In the genomic region with DNA sequence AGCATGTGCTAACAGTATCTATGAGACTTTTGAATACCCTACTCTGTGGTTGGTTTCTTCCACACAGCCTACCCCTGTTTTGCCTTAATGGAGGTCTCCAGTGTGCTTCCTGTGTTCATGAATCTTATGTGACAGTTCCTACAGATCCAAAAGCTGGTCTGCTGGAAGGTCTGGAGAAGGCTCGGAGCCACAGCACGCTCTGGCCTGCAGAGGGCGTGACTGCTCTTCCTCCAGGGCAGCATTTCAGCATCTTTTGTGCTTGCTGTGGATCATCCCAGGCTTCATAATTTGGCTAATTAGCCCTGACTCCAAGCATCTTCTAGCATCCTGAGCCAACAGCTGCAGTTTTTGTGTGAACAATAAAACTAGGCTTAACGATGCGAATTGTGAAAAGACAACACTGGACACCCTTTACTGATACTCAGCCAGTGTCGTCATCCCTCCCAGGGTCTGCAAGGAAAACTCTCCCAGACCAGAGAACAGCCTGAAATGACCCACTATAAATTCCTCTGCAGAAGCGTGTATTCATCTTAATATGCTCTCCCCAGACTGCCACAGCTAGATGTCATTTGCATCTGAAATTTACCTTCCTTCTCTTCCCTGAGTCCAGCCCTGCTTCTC, we compare ENCODE assay signal across 7 mouse cellular contexts. TPM values are rescaled to one million over a fixed set of nuclear protein-coding genes. Genes with fewer than 3 reads are reported as not detected.
DNase-seq lines count a peak whose midpoint lies in the region; ATAC-seq and TF ChIP-seq lines count a peak whose summit lies in the region.

No protein-coding gene starts in this region.

- DNase-seq in brain, embryonic 14.5 days (ENCODE audit: low read depth) = peak; percentile 81
- peak; percentile 35 to 45 for DNase-seq in cerebellum, postnatal 14 days
- no peak for DNase-seq in ovary, postnatal 10 days (ENCODE audit: low spot score)
- no peak for DNase-seq in liver, embryonic 11.5 days (ENCODE audit: low spot score)

- no peak for ATAC-seq in hindbrain, embryonic 15.5 days (ENCODE audit: low FRiP score, low read depth)
- no peak for ATAC-seq in midbrain, embryonic 15.5 days (replicated peaks)
- no peak for ATAC-seq in liver, embryonic 11.5 days (replicated peaks; ENCODE audit: low FRiP score)
- ATAC-seq in megakaryocyte, adult 5-6 weeks (ENCODE audit: poor library complexity, severe bottlenecking) = no peak

- TF ChIP-seq CTCF in brain, embryonic 14.5 days (IDR thresholded peaks at IDR 0.05; ENCODE audit: borderline replicate concordance, extremely low read depth, insufficient read depth, insufficient read length) = peak; percentile 63

- no peak for TF ChIP-seq POLR2A in brain, embryonic 14.5 days (IDR thresholded peaks at IDR 0.05; ENCODE audit: borderline replicate concordance, extremely low read depth, insufficient read depth, insufficient read length, poor library complexity, severe bottlenecking)

- H3K27me3 ChIP-seq in hindbrain, embryonic 15.5 days = no peaks in the 10 kb centered on the region
- no peaks in the 10 kb centered on the region for H3K27me3 ChIP-seq in midbrain, embryonic 15.5 days (replicated peaks)
- H3K27me3 ChIP-seq in liver, embryonic 11.5 days (replicated peaks; ENCODE audit: control insufficient read depth, insufficient read depth, low read length) = no peaks in the 10 kb centered on the region

- no peak overlapping the region for H3K9ac ChIP-seq in hindbrain, embryonic 15.5 days
- no peak overlapping the region for H3K9ac ChIP-seq in midbrain, embryonic 15.5 days
- H3K9ac ChIP-seq in liver, embryonic 11.5 days (ENCODE audit: low read depth, low read length) = no peak overlapping the region

- no peak overlapping the region for H3K4me2 ChIP-seq in hindbrain, embryonic 15.5 days
- no peak overlapping the region for H3K4me2 ChIP-seq in midbrain, embryonic 15.5 days
- no peak overlapping the region for H3K4me2 ChIP-seq in liver, embryonic 11.5 days

- WGBS in hindbrain, embryonic 15.5 days = 37% methylated on average over 7 of the region's 7 CpGs
- WGBS in midbrain, embryonic 15.5 days = 44% methylated on average over 7 of the region's 7 CpGs
- WGBS in liver, embryonic 11.5 days = 68% methylated on average over 7 of the region's 7 CpGs

- peaks cover 13% of the 10 kb centered on the region for H3K4me1 ChIP-seq in hindbrain, embryonic 15.5 days (replicated peaks)
- peaks cover 9% of the 10 kb centered on the region; the same call in 1 of the 2 replicates for H3K4me1 ChIP-seq in midbrain, embryonic 15.5 days
- H3K4me1 ChIP-seq in liver, embryonic 11.5 days (replicated peaks; ENCODE audit: control insufficient read depth, insufficient read depth, low read length) = no peaks in the 10 kb centered on the region

- peak overlapping the region; percentile 58 for H3K27ac ChIP-seq in hindbrain, embryonic 15.5 days (replicated peaks)
- peak overlapping the region; percentile 38 for H3K27ac ChIP-seq in midbrain, embryonic 15.5 days
- H3K27ac ChIP-seq in liver, embryonic 11.5 days (ENCODE audit: low read depth, low read length) = no peak overlapping the region

- H3K9me3 ChIP-seq in hindbrain, embryonic 15.5 days = no peaks in the 10 kb centered on the region
- H3K9me3 ChIP-seq in midbrain, embryonic 15.5 days = no peaks in the 10 kb centered on the region
- no peaks in the 10 kb centered on the region for H3K9me3 ChIP-seq in liver, embryonic 11.5 days (ENCODE audit: control insufficient read depth, low read length)

- no peak overlapping the region for H3K4me3 ChIP-seq in hindbrain, embryonic 15.5 days
- H3K4me3 ChIP-seq in midbrain, embryonic 15.5 days = no peak overlapping the region
- no peak overlapping the region for H3K4me3 ChIP-seq in liver, embryonic 11.5 days (ENCODE audit: low read depth, low read length)

- H3K36me3 ChIP-seq in hindbrain, embryonic 15.5 days = no peaks in the 10 kb centered on the region
- H3K36me3 ChIP-seq in midbrain, embryonic 15.5 days (replicated peaks) = no peaks in the 10 kb centered on the region
- H3K36me3 ChIP-seq in liver, embryonic 11.5 days (ENCODE audit: control insufficient read depth, insufficient read depth, low read length) = no peaks in the 10 kb centered on the region

RNA-seq across cellular contexts. Expression of gene Gm17728, which starts 6.6 kb away (rescaled TPM):
- not detected in 2 replicates for polyA plus RNA-seq in brain, embryonic 14.5 days (2012; rRNA removed)
- 0.49 TPM in 1 of 2 replicates, not detected in the other for polyA plus RNA-seq in hindbrain, embryonic 15.5 days (2015; fragmentation: Nextera tagmentation; extraction: Ambion mirVana)
- polyA plus RNA-seq in midbrain, embryonic 15.5 days (2015; fragmentation: Nextera tagmentation; extraction: Ambion mirVana) = not detected in 2 replicates
- 0.69 TPM in 1 of 2 replicates, not detected in the other for polyA plus RNA-seq in liver, embryonic 11.5 days (2014; fragmentation: Nextera tagmentation; extraction: Ambion mirVana)
- not detected in 2 replicates for total RNA-seq in megakaryocyte, adult 5-6 weeks (2015)
- not detected in 2 replicates for total RNA-seq in megakaryocyte, adult 5-6 weeks (2017)

Comparison
In these comparisons a context has a peak if more than half of its experiments do, and no peak if none do; other contexts are left out.
1. DNase-seq: peak in brain, embryonic 14.5 days (single experiment) and cerebellum, postnatal 14 days (2 of 2); none in ovary, postnatal 10 days (single experiment) and liver, embryonic 11.5 days (single experiment).